Mouse (Mus musculus) limb, embryonic 12.5 days (tissue): ENCODE results near the gene Pde4d. TPM values are rescaled to one million over a fixed set of nuclear protein-coding genes. Genes with fewer than 3 reads are reported as not detected.
A peak's percentile ranks its signal among the peaks of the same experiment; 100 is the strongest.
"Not testable (repeated sequence)": the region's sequence is repeated elsewhere in the genome, so short reads cannot be mapped to it uniquely, and the experiment has no call there.

ENCODE experiments used
- ATAC-seq: fragments of 200-750 bp; cut with Nextera tagmentation; 2 replicates; pipeline ENCODE4 v1.8.0; 2017; ENCODE audit warnings: low read depth, moderate TSS enrichment; ENCODE audit not compliant: insufficient number of reproducible peaks, insufficient read depth, low FRiP score, low TSS enrichment
- H3K27ac ChIP-seq: fragments of 300-500 bp; sonication (generic); 2 replicates; pipeline ENCODE4 v1.5.1; 2016; ENCODE audit warnings: mild to moderate bottlenecking, moderate library complexity
- H3K27me3 ChIP-seq: fragments of 300-500 bp; sonication (generic); 2 replicates; pipeline ENCODE4 v1.6.1; 2016; ENCODE audit warnings: mild to moderate bottlenecking, moderate library complexity
- H3K36me3 ChIP-seq: fragments of 300-500 bp; sonication (generic); 2 replicates; pipeline ENCODE4 v1.6.1; 2016; ENCODE audit warnings: mild to moderate bottlenecking, moderate library complexity
- H3K4me1 ChIP-seq: fragments of 300-500 bp; sonication (generic); replicated peaks from 2 replicates; pipeline ENCODE4 v1.6.1; 2016
- H3K4me2 ChIP-seq: fragments of 300-500 bp; sonication (generic); 2 replicates; pipeline ENCODE4 v1.6.1; 2016; ENCODE audit warnings: mild to moderate bottlenecking, moderate library complexity
- H3K4me3 ChIP-seq: fragments of 300-500 bp; sonication (generic); replicated peaks from 2 replicates; pipeline ENCODE4 v1.5.1; 2016; ENCODE audit warnings: mild to moderate bottlenecking
- H3K9ac ChIP-seq: fragments of 300-500 bp; sonication (generic); replicated peaks from 2 replicates; pipeline ENCODE4 v1.6.1; 2016; ENCODE audit warnings: mild to moderate bottlenecking, moderate library complexity
- H3K9me3 ChIP-seq: fragments of 300-500 bp; sonication (generic); 2 replicates; pipeline ENCODE4 v1.6.1; 2016; ENCODE audit warnings: mild to moderate bottlenecking, moderate library complexity
- WGBS: fragments of 180-500 bp; shearing (Covaris S2); methylation state at CpG from one replicate; pipeline ENCODE4 v1.1.7; 2016; 5-methylcytosine and 5-hydroxymethylcytosine counted together
- polyA plus RNA-seq: library from polyadenylated mRNA; unstranded; fragments of >200 nt; fragmentation: Nextera tagmentation; extraction: Ambion mirVana; gene quantifications from 2 replicates; pipeline ENCODE4 v1.2.1, GENCODE M21; 2016

The Pde4d gene
- polyA plus RNA-seq, 1 experiment from 2014 or later, result 23.7 TPM

DNA sequence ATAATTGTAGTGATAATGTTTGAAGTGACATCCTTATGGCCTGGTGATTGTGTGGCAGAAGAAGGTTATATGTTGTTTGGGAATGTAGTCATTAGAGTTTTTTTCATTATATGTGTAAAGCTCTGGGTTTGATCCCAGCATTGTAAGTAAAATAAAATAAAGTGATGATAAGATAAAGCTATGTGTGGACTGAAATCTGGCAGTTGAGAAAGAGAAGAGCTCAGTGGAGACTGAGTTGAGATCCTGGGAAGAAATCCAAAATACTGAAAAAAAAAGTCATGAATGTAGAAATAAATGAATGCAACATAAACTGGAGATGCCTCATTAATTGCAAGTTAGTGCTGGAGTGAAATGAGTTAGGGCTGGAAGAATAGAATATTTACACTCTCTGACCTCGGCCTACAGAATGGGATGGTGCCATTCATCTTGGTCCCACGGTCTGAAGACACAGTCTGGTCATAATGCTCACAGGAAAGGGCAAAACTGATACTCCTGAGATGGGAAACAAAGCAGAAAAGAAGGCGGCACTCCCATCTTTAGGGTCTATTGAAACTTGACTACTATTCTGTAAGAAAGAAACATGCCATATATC is 319.8 kb downstream of the Pde4d start:
- Histone ChIP-seq H3K9ac (no peak overlapping the region), H3K36me3 (no peaks in the 10 kb centered on the region), H3K27me3 (no peaks in the 10 kb centered on the region), H3K4me1 (no peaks in the 10 kb centered on the region), H3K9me3 (no peaks in the 10 kb centered on the region), H3K4me2 (no peak overlapping the region), H3K27ac (no peak overlapping the region), H3K4me3 (no peak overlapping the region)
- ATAC-seq, result no peak
- 69% methylated on average over 3 of the region's 3 CpGs for WGBS

DNA sequence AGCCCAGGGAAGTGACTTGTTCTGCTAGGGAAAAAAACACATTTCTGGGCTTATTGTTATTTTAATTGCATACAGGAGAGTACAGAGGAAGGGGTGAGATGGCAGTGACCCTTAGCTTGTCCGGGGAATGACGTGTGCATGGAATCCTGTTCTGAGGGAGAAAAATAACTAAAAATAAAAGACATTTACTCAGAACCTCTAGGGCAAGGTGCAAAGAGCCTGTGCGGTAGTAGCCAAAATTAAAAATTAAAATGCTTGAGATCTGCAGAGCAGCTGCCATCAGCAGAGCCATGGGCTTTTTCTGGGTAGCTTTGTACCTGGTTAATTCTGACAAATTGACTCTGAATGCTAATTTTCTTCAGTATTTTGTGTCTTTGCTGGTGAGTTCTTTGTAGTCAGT is 322.6 kb downstream of the Pde4d start:
- no peaks in the 10 kb centered on the region for H3K9me3 ChIP-seq
- no peak overlapping the region for H3K9ac ChIP-seq
- H3K36me3 ChIP-seq, result no peaks in the 10 kb centered on the region
- WGBS, result 79% methylated on average over 3 of the region's 3 CpGs
- H3K4me3 ChIP-seq, result no peak overlapping the region
- ATAC-seq, result no peak
- no peak overlapping the region for H3K4me2 ChIP-seq
- no peaks in the 10 kb centered on the region for H3K27me3 ChIP-seq
- H3K27ac ChIP-seq, result no peak overlapping the region
- H3K4me1 ChIP-seq, result no peaks in the 10 kb centered on the region

GRCm38 (mm10) chr13:108774981-108775380 is 325.2 kb downstream of the Pde4d start:
- no peak overlapping the region for H3K9ac ChIP-seq
- H3K4me3 ChIP-seq, result no peak overlapping the region
- H3K27me3 ChIP-seq, result no peaks in the 10 kb centered on the region
- ATAC-seq, result no peak
- H3K4me1 ChIP-seq, result no peaks in the 10 kb centered on the region
- 76% methylated on average over 1 of the region's 1 CpGs for WGBS
- no peak overlapping the region for H3K4me2 ChIP-seq
- H3K27ac ChIP-seq, result no peak overlapping the region
- no peaks in the 10 kb centered on the region for H3K9me3 ChIP-seq
- H3K36me3 ChIP-seq, result no peaks in the 10 kb centered on the region

DNA sequence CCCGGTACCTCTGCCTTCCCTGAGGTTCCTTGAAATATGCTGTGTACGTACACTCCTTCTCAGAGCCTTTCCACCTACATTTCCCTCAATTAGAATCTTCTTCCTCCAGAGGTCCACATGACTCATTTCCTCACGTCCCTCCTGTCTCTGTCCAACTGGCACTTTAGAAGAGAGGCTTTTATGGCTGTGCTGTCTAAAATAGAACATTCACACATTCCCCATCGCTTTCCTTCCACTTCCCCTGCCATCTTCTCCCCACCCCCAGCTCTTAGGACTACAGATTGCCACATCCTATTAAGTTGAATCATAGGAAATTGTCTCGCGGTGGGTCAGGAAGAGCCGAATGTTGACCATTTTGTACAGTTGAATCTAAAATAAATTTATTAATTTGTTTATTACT is 326.1 kb downstream of the Pde4d start:
- H3K9me3 ChIP-seq, result no peaks in the 10 kb centered on the region
- H3K27ac ChIP-seq, result no peak overlapping the region
- no peak for ATAC-seq
- H3K4me1 ChIP-seq, result no peaks in the 10 kb centered on the region
- H3K36me3 ChIP-seq, result no peaks in the 10 kb centered on the region
- H3K9ac ChIP-seq, result no peak overlapping the region
- no peak overlapping the region for H3K4me3 ChIP-seq
- 77% methylated on average over 7 of the region's 7 CpGs for WGBS
- H3K4me2 ChIP-seq, result no peak overlapping the region
- H3K27me3 ChIP-seq, result no peaks in the 10 kb centered on the region

GRCm38 (mm10) chr13:108797620-108798019 is 347.9 kb downstream of the Pde4d start:
- H3K27me3 ChIP-seq, H3K9ac ChIP-seq, ATAC-seq, H3K4me3 ChIP-seq, H3K36me3 ChIP-seq, H3K27ac ChIP-seq, H3K9me3 ChIP-seq, H3K4me2 ChIP-seq, H3K4me1 ChIP-seq: not testable (repeated sequence)
- 79% methylated on average over 3 of the region's 3 CpGs for WGBS

DNA sequence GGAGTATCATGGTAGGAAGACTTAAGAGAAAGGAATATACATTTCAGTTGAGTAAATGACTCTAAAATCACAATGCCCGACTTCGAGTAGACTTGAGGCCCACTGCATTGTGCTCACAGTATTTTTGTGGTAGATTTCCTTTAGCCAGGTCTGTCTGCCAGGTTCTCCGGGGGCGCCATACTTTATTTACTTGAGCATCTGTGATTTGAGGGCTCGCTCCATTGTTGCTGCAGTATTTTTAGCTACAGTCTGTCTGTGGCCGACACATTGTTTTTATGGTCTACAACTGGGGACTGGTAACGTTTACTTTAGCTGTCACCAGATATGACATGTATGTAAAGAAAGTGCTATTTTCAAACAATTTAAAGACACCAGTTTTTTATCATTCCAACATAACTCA is 359.4 kb downstream of the Pde4d start:
- 88% methylated on average over 7 of the region's 7 CpGs for WGBS
- no peak for ATAC-seq
- H3K4me1 ChIP-seq, result no peaks in the 10 kb centered on the region
- H3K4me2 ChIP-seq, result no peak overlapping the region
- H3K4me3 ChIP-seq, result no peak overlapping the region
- no peak overlapping the region for H3K9ac ChIP-seq
- no peak overlapping the region for H3K27ac ChIP-seq
- no peaks in the 10 kb centered on the region for H3K36me3 ChIP-seq
- H3K9me3 ChIP-seq, result no peaks in the 10 kb centered on the region
- H3K27me3 ChIP-seq, result no peaks in the 10 kb centered on the region

GRCm38 (mm10) chr13:108812956-108813355 is 363.2 kb downstream of the Pde4d start:
- H3K27me3 ChIP-seq, result no peaks in the 10 kb centered on the region
- WGBS, result 54% methylated on average over 3 of the region's 3 CpGs
- H3K4me3 ChIP-seq, result no peak overlapping the region
- H3K9me3 ChIP-seq, result no peaks in the 10 kb centered on the region
- no peaks in the 10 kb centered on the region for H3K4me1 ChIP-seq
- no peak overlapping the region for H3K4me2 ChIP-seq
- H3K9ac ChIP-seq, result no peak overlapping the region
- no peaks in the 10 kb centered on the region for H3K36me3 ChIP-seq
- H3K27ac ChIP-seq, result no peak overlapping the region
- ATAC-seq, result no peak

DNA sequence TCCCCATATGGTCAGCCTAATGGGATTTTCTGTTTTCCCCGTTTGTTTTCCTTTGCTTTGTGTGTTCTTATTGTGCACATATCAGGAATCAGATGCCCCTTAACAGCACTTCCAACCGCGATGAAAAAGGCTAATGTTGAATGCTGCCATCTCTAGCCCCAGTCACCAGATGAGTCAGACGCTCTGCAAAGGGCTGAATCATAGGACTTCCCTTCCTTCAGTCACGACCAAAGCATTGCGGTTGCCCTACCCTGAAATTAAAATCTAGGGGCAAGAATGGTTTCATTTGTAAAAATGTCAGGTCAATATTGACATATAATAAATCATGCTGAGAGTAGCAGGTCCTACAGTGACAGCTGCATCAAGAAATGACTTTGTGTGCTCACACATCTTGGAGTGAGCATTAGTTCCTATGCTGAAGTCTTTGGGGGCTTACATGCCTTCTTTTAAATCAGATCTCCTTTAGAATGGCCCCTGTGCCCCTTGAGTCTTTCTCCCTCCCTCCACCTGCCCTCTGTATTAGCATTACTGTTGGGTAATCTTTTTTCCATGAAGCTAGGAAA is 370.2 kb downstream of the Pde4d start:
- Histone ChIP-seq H3K27me3 (no peaks in the 10 kb centered on the region), H3K9me3 (no peaks in the 10 kb centered on the region), H3K4me3 (no peak overlapping the region), H3K4me1 (no peaks in the 10 kb centered on the region), H3K36me3 (no peaks in the 10 kb centered on the region), H3K27ac (no peak overlapping the region), H3K4me2 (no peak overlapping the region), H3K9ac (no peak overlapping the region)
- 74% methylated on average over 6 of the region's 6 CpGs for WGBS
- ATAC-seq, result no peak

GRCm38 (mm10) chr13:108820487-108820886 is 370.7 kb downstream of the Pde4d start:
- Histone ChIP-seq H3K9ac (no peak overlapping the region), H3K36me3 (no peaks in the 10 kb centered on the region), H3K9me3 (no peaks in the 10 kb centered on the region), H3K27ac (0 out of 2 replicates have a peak overlapping the region, but pooled peaks have one; percentile 7), H3K4me1 (no peaks in the 10 kb centered on the region), H3K4me2 (no peak overlapping the region), H3K4me3 (no peak overlapping the region), H3K27me3 (no peaks in the 10 kb centered on the region)
- 72% methylated on average over 2 of the region's 2 CpGs for WGBS
- ATAC-seq, result no peak

DNA sequence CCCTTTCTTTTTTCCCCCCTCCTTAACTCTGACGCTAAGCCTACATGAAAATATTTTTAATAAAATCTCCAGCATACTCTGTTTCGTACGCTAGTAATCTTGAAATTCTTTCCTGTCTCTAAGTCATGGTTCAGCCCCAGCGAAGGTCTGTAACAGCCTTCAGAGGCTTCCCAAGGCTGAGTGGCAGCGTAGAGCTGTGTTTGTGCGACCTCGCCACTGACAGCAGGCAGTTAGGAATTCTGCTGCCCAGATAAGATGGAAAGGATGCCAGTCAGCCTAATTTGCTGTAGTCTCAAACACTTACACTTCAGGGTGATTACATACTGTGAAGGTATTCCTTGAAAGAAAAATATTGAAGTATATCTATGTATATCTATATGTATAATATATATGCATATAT is 371.5 kb downstream of the Pde4d start:
- WGBS, result 83% methylated on average over 7 of the region's 7 CpGs
- Histone ChIP-seq H3K4me1 (no peaks in the 10 kb centered on the region), H3K27ac (0 out of 2 replicates have a peak overlapping the region, but pooled peaks have one; percentile 7), H3K9me3 (no peaks in the 10 kb centered on the region), H3K4me3 (no peak overlapping the region), H3K27me3 (no peaks in the 10 kb centered on the region), H3K9ac (no peak overlapping the region), H3K36me3 (no peaks in the 10 kb centered on the region), H3K4me2 (no peak overlapping the region)
- no peak for ATAC-seq

- no peak for ATAC-seq
- H3K4me3 ChIP-seq, result no peak overlapping the region
- WGBS, result 91% methylated on average over 8 of the region's 8 CpGs
- no peaks in the 10 kb centered on the region for H3K36me3 ChIP-seq
- H3K27ac ChIP-seq, result no peak overlapping the region
- no peaks in the 10 kb centered on the region for H3K4me1 ChIP-seq
- H3K27me3 ChIP-seq, result no peaks in the 10 kb centered on the region
- no peaks in the 10 kb centered on the region for H3K9me3 ChIP-seq
- H3K9ac ChIP-seq, result no peak overlapping the region
- H3K4me2 ChIP-seq, result no peak overlapping the region
Observed at GRCm38 (mm10) chr13:108824638-108825310, 375.0 kb downstream of the Pde4d start.

GRCm38 (mm10) chr13:108825501-108825900 is 375.8 kb downstream of the Pde4d start:
- Histone ChIP-seq H3K27ac (no peak overlapping the region), H3K27me3 (no peaks in the 10 kb centered on the region), H3K4me1 (no peaks in the 10 kb centered on the region), H3K9me3 (no peaks in the 10 kb centered on the region), H3K4me2 (no peak overlapping the region), H3K36me3 (no peaks in the 10 kb centered on the region), H3K9ac (no peak overlapping the region), H3K4me3 (no peak overlapping the region)
- WGBS, result 88% methylated on average over 6 of the region's 6 CpGs
- no peak for ATAC-seq
